Mouse (Mus musculus): ENCODE measurements around the gene Il1rl1. TPM values are rescaled to one million over a fixed set of nuclear protein-coding genes. Genes with fewer than 3 reads are reported as not detected.

Il1rl1 gene
- total and polyA plus RNA-seq, 2 experiments, result under 0.01 TPM; not detected in 1

DNA sequence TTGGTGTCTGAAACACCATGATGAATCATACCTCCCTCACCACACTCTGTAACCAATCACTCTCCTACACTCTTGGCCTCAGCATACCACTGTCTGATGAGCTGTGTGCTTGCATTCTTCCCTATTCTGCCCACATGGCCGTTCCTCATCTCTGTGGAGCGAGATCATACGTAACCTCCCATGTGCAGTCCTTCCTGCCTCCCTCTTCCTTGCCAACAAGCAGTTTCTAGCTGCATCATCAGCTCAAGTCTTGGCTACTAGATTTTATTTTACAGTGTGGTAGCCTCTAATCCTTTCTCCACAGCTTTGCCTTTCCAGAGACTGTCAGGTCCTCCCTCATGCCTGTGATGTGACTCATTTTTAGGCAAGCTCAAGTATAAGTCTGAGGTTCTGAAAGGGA, 15.4 kb downstream of the Il1rl1 start:
- 76% methylated on average over 3 of the region's 3 CpGs for WGBS
- no peak overlapping the region for H3K4me3 ChIP-seq (ENCODE audit: insufficient read depth, low read depth, low read length)
- TF ChIP-seq CTCF (IDR thresholded peaks at IDR 0.05; ENCODE audit: low read depth, low read length), result no peak

DNA sequence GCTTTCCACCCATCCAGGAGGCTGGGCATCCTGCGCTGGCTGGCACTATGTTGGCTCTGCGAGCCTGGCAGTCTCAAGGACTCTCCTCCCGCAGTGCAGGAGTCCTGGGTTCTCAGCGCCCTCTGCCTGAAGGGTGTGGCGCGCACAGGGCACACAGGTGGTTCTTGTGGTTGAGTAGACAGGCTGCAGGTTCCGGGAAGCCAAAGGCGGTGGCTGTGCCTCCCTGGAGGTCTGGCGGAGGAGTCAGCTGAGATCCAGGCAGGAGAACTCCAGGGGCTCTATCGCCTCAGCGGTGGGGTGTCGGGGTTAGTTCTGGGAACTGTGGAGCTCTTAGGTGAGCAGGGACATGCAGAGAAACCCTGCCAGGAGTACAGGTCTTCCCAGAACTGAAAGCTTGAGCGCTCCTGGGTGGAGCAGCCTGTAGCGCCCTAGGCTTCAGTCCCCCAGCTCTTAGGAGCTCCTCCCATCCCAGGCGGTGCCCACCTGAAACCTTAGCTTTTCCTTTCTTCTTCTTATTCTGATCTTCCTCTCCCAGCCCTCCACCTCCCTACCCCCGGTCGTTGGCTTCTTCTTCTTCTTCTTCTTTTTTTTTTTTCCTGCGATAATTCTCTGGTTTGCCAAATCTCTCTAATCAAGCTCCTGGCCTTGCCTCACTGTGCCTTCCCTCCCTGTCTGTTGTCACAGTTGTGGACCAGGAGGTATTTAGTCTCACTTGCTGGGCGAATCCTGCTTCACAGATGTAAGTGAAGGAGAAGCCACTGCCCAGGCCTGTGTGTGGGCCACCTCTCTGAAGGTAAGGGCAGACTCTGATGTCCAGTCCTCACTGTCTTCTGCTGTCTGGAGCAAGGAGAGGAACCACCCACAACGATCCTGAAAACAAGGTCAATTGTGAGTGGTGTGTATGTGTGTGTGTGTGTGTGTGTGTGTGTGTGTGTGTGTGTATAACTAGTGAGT, 36.4 kb downstream of the Il1rl1 start, which contains the start of gene Il18r1:
Gene Il18r1, plus strand, starts transcription at position 76 of the 954 bp plus-strand sequence.
- no peaks in the 10 kb centered on the region for H3K4me1 ChIP-seq (ENCODE audit: control insufficient read depth, insufficient read depth, low read length)
- H3K27ac ChIP-seq (replicated peaks; ENCODE audit: insufficient read depth, low read depth, low read length), result no peak within 1 kb of the TSS
- H3K27me3 ChIP-seq (ENCODE audit: control insufficient read depth, insufficient read depth, low read length), result no peaks in the 10 kb centered on the region
- WGBS, result 41% methylated on average over 20 of the region's 20 CpGs
- 0 out of 2 replicates have a peak, but pooled peaks have one; percentile 14 for TF ChIP-seq CTCF (IDR thresholded peaks at IDR 0.05; ENCODE audit: low read depth, low read length)
- no peak for TF ChIP-seq POLR2A (IDR thresholded peaks at IDR 0.05; ENCODE audit: extremely low read depth, insufficient read depth, low read length)
- H3K4me3 ChIP-seq (ENCODE audit: insufficient read depth, low read depth, low read length), result no peak within 1 kb of the TSS
- no peaks in the 10 kb centered on the region for H3K36me3 ChIP-seq (ENCODE audit: control insufficient read depth, insufficient read depth, low read length)
- no peak within 1 kb of the TSS for H3K9ac ChIP-seq (ENCODE audit: low read depth, low read length)
- DNase-seq (ENCODE audit: extremely low read depth, low read depth, low spot score), result no peak
- no peaks in the 10 kb centered on the region for H3K79me2 ChIP-seq (ENCODE audit: control insufficient read depth, insufficient read depth, low read length)

More for the DNA sequence above, 15.4 kb downstream of the Il1rl1 start:
- H3K9ac ChIP-seq (ENCODE audit: low read depth, low read length), result no peak overlapping the region
- no peak for DNase-seq (ENCODE audit: extremely low read depth, low read depth, low spot score)
- H3K36me3 ChIP-seq (ENCODE audit: control insufficient read depth, insufficient read depth, low read length), result no peaks in the 10 kb centered on the region
- no peaks in the 10 kb centered on the region for H3K4me1 ChIP-seq (ENCODE audit: control insufficient read depth, insufficient read depth, low read length)
- H3K79me2 ChIP-seq (ENCODE audit: control insufficient read depth, insufficient read depth, low read length), result no peaks in the 10 kb centered on the region
- no peak overlapping the region for H3K27ac ChIP-seq (replicated peaks; ENCODE audit: insufficient read depth, low read depth, low read length)
- H3K27me3 ChIP-seq (ENCODE audit: control insufficient read depth, insufficient read depth, low read length), result no peaks in the 10 kb centered on the region

DNA sequence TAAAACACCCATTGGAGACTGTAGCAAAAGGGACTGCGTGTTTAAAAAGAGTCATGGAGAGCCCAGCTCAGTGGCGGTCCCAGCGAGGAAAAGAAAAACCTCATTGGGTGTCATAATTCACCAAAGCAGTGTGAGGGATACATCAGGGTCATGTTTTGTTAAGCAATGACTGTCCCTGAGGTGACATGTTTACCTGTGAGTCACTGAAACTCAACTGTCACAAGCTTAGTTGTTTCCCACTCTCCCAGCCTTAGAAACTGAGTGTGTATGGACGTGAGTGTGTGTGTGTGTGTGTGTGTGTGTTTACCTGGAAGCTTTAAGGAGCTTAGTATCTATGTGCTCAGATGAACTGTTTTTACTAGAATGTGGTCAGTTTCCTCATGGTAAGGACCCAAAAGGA, 37.9 kb downstream of the Il1rl1 start:
- H3K36me3 ChIP-seq (ENCODE audit: control insufficient read depth, insufficient read depth, low read length), result no peaks in the 10 kb centered on the region
- no peak overlapping the region for H3K27ac ChIP-seq (replicated peaks; ENCODE audit: insufficient read depth, low read depth, low read length)
- no peak overlapping the region for H3K9ac ChIP-seq (ENCODE audit: low read depth, low read length)
- no peaks in the 10 kb centered on the region for H3K79me2 ChIP-seq (ENCODE audit: control insufficient read depth, insufficient read depth, low read length)
- no peaks in the 10 kb centered on the region for H3K27me3 ChIP-seq (ENCODE audit: control insufficient read depth, insufficient read depth, low read length)
- no peaks in the 10 kb centered on the region for H3K4me1 ChIP-seq (ENCODE audit: control insufficient read depth, insufficient read depth, low read length)
- H3K4me3 ChIP-seq (ENCODE audit: insufficient read depth, low read depth, low read length), result no peak overlapping the region
- TF ChIP-seq CTCF (IDR thresholded peaks at IDR 0.05; ENCODE audit: low read depth, low read length) (no peak), POLR2A (IDR thresholded peaks at IDR 0.05; ENCODE audit: extremely low read depth, insufficient read depth, low read length) (no peak)
- WGBS, result 87% methylated on average over 4 of the region's 4 CpGs
- DNase-seq (ENCODE audit: extremely low read depth, low read depth, low spot score), result no peak

DNA sequence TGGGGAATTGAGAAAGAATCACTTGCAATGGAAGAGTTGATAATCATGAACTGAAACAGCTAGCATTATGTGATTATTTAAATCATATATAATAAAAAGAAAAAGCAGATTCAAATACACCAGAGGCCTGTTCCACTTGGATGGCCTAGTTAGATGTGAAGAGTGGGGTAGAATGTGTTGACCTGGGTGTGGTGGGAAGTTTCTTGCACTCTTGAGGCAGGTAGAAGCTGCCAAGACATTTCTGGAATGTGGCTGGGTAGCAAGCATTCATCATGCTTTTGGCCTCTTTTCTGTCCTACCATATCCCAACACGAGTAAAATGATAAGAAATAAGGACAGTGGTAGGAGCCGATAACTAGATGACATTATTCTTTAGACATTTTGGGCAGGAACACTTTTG, 39.4 kb downstream of the Il1rl1 start:
- no peak for DNase-seq (ENCODE audit: extremely low read depth, low read depth, low spot score)
- 64% methylated on average over 2 of the region's 2 CpGs for WGBS
- no peak for TF ChIP-seq CTCF (IDR thresholded peaks at IDR 0.05; ENCODE audit: low read depth, low read length)
- TF ChIP-seq POLR2A (IDR thresholded peaks at IDR 0.05; ENCODE audit: extremely low read depth, insufficient read depth, low read length), result no peak
- H3K9ac ChIP-seq (ENCODE audit: low read depth, low read length), result no peak overlapping the region
- no peaks in the 10 kb centered on the region for H3K27me3 ChIP-seq (ENCODE audit: control insufficient read depth, insufficient read depth, low read length)
- H3K27ac ChIP-seq (replicated peaks; ENCODE audit: insufficient read depth, low read depth, low read length), result no peak overlapping the region
- H3K36me3 ChIP-seq (ENCODE audit: control insufficient read depth, insufficient read depth, low read length), result no peaks in the 10 kb centered on the region
- H3K79me2 ChIP-seq (ENCODE audit: control insufficient read depth, insufficient read depth, low read length), result no peaks in the 10 kb centered on the region
- H3K4me3 ChIP-seq (ENCODE audit: insufficient read depth, low read depth, low read length), result no peak overlapping the region
- H3K4me1 ChIP-seq (ENCODE audit: control insufficient read depth, insufficient read depth, low read length), result no peaks in the 10 kb centered on the region

DNA sequence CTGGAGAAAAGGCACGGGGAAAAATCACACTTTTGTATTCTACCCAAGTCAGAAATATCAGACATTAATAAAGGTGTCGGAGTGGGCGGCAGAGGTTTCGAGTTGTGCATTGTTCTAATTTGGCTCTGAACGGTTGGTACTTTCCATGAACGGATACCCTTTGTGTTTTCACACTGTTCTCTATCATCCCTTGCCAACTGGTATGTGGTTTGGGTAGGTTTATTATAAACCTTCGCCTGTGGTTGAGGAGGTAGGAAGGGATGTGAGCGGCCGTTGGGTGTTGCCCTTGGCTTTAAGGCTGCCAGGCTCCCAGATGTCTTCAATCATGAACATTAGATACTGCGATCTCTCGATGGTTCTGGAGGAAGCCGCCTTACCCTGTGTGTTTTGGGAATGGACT, 40.5 kb downstream of the Il1rl1 start:
- Histone ChIP-seq H3K27me3 (ENCODE audit: control insufficient read depth, insufficient read depth, low read length) (no peaks in the 10 kb centered on the region), H3K9ac (ENCODE audit: low read depth, low read length) (no peak overlapping the region), H3K36me3 (ENCODE audit: control insufficient read depth, insufficient read depth, low read length) (no peaks in the 10 kb centered on the region), H3K27ac (replicated peaks; ENCODE audit: insufficient read depth, low read depth, low read length) (no peak overlapping the region), H3K4me1 (ENCODE audit: control insufficient read depth, insufficient read depth, low read length) (no peaks in the 10 kb centered on the region), H3K4me3 (ENCODE audit: insufficient read depth, low read depth, low read length) (no peak overlapping the region), H3K79me2 (ENCODE audit: control insufficient read depth, insufficient read depth, low read length) (no peaks in the 10 kb centered on the region)
- WGBS, result 88% methylated on average over 12 of the region's 12 CpGs
- no peak for TF ChIP-seq POLR2A (IDR thresholded peaks at IDR 0.05; ENCODE audit: extremely low read depth, insufficient read depth, low read length)
- TF ChIP-seq CTCF (IDR thresholded peaks at IDR 0.05; ENCODE audit: low read depth, low read length), result no peak
- no peak for DNase-seq (ENCODE audit: extremely low read depth, low read depth, low spot score)

DNA sequence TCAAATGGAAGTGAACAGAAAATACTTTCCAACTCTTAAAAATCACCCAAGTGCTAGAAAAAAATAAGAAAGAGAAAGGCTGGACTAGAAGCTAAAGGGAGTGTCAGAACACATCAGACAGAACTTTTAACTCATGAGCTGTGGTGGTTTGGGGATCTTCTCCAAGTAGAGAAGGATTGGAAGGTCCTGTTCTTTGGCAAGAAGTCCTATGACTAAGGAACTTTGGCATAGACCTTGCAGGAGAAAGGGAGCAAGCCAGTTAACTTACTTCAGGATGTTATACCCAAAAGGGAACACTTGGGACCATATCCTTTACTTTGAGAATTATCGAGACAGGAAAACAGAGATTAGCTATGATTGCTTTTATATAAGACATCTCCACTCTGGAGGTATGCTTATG, 43.0 kb downstream of the Il1rl1 start:
- Histone ChIP-seq H3K79me2 (ENCODE audit: control insufficient read depth, insufficient read depth, low read length) (no peaks in the 10 kb centered on the region), H3K4me3 (ENCODE audit: insufficient read depth, low read depth, low read length) (no peak overlapping the region), H3K27ac (replicated peaks; ENCODE audit: insufficient read depth, low read depth, low read length) (no peak overlapping the region), H3K36me3 (ENCODE audit: control insufficient read depth, insufficient read depth, low read length) (no peaks in the 10 kb centered on the region), H3K9ac (ENCODE audit: low read depth, low read length) (no peak overlapping the region), H3K4me1 (ENCODE audit: control insufficient read depth, insufficient read depth, low read length) (no peaks in the 10 kb centered on the region), H3K27me3 (ENCODE audit: control insufficient read depth, insufficient read depth, low read length) (no peaks in the 10 kb centered on the region)
- no peak for DNase-seq (ENCODE audit: extremely low read depth, low read depth, low spot score)
- 94% methylated on average over 1 of the region's 1 CpGs for WGBS
- TF ChIP-seq CTCF (IDR thresholded peaks at IDR 0.05; ENCODE audit: low read depth, low read length), result no peak
- no peak for TF ChIP-seq POLR2A (IDR thresholded peaks at IDR 0.05; ENCODE audit: extremely low read depth, insufficient read depth, low read length)

Measured in liver, adult 2 months (tissue).